Mouse (Mus musculus): ENCODE measurements around the gene Kdm6a. TPM values are rescaled to one million over a fixed set of nuclear protein-coding genes. Genes with fewer than 3 reads are reported as not detected.

Kdm6a gene
- polyA plus RNA-seq, 1 experiment = 39.8 TPM

DNA sequence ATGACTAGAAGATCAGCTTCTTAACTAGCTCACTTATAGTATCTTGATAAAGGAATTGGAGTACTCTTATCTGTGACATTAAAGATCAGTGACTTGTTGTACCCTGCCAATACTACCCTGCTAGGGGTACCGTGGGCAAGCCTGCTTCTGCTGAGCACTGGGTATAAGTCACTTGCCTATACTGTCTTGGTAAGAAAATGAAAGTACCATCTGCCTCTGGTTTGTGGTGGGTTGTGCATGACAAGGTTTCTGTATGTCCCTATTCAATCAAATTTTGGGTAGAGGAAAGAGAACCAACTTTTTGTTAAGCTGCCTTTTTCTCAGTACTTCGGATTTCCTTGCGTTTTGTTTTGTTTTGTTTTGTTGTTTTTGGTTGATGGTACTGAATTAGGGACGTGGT is 15.4 kb downstream of the Kdm6a start:
- TF ChIP-seq CTCF (IDR thresholded peaks at IDR 0.05; ENCODE audit: borderline replicate concordance, extremely low read depth, insufficient read depth, insufficient read length) (no peak), POLR2A (IDR thresholded peaks at IDR 0.05; ENCODE audit: borderline replicate concordance, extremely low read depth, insufficient read depth, insufficient read length, poor library complexity, severe bottlenecking) (no peak)
- DNase-seq (ENCODE audit: low read depth) = no peak

DNA sequence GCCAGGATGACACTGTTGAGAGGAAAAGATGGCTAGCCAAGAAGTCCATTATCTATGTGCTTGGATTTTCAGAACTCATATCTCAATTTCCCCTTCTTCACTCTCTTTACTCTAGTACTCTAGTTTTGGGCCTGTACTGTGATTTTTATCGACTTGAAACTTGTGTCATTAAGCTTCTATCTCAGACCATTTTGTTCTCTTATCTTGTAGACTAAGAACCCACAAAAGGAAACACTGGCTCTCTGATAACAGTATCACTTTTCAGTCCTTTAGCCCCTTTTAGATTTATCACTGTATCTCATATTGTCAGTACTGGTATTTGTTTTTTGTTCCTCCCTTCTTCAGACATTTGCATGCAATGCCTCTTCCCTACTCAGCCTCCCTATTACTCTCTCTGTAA is 17.1 kb downstream of the Kdm6a start:
- TF ChIP-seq CTCF (IDR thresholded peaks at IDR 0.05; ENCODE audit: borderline replicate concordance, extremely low read depth, insufficient read depth, insufficient read length) (no peak), POLR2A (IDR thresholded peaks at IDR 0.05; ENCODE audit: borderline replicate concordance, extremely low read depth, insufficient read depth, insufficient read length, poor library complexity, severe bottlenecking) (no peak)
- DNase-seq (ENCODE audit: low read depth) = no peak

GRCm38 (mm10) chrX:18187203-18187602 is 24.8 kb downstream of the Kdm6a start:
- no peak for TF ChIP-seq CTCF (IDR thresholded peaks at IDR 0.05; ENCODE audit: borderline replicate concordance, extremely low read depth, insufficient read depth, insufficient read length)
- no peak for TF ChIP-seq POLR2A (IDR thresholded peaks at IDR 0.05; ENCODE audit: borderline replicate concordance, extremely low read depth, insufficient read depth, insufficient read length, poor library complexity, severe bottlenecking)
- DNase-seq (ENCODE audit: low read depth) = no peak

GRCm38 (mm10) chrX:18188293-18188692 is 25.9 kb downstream of the Kdm6a start:
- no peak for TF ChIP-seq CTCF (IDR thresholded peaks at IDR 0.05; ENCODE audit: borderline replicate concordance, extremely low read depth, insufficient read depth, insufficient read length)
- no peak for TF ChIP-seq POLR2A (IDR thresholded peaks at IDR 0.05; ENCODE audit: borderline replicate concordance, extremely low read depth, insufficient read depth, insufficient read length, poor library complexity, severe bottlenecking)
- DNase-seq (ENCODE audit: low read depth) = no peak

DNA sequence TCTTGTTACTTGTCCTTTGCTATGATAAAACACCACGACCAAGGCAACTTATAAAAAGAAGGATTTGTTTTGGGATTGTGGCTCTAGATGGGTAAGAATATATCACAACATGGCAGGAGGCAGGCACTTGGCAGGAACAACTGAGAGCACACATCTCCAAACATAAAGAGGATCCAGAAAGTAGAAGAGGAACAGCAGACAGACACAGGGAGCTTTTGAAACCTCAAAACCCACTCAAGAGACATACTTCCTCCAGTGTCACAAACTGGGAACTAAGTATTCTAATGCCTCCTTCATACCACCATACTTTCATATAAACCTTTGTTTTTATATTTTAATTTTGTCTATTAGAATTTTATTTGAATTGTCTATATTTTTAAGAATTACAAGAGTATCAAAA is 77.2 kb downstream of the Kdm6a start:
- no peak for DNase-seq (ENCODE audit: low read depth)
- TF ChIP-seq POLR2A (IDR thresholded peaks at IDR 0.05; ENCODE audit: borderline replicate concordance, extremely low read depth, insufficient read depth, insufficient read length, poor library complexity, severe bottlenecking) (no peak), CTCF (IDR thresholded peaks at IDR 0.05; ENCODE audit: borderline replicate concordance, extremely low read depth, insufficient read depth, insufficient read length) (no peak)

DNA sequence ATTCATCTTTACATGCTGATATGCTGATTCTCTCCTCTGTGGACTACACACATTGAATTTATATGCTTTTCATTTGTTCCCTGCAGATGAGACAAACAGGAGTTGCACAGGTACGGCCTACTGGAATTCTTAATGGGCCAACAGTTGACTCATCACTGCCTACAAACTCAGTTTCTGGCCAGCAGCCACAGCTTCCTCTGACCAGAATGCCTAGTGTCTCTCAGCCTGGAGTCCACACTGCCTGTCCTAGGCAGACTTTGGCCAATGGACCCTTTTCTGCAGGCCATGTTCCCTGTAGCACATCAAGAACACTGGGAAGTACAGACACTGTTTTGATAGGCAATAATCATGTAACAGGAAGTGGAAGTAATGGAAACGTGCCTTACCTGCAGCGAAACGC is 88.2 kb downstream of the Kdm6a start:
- no peak for DNase-seq (ENCODE audit: low read depth)
- TF ChIP-seq POLR2A (IDR thresholded peaks at IDR 0.05; ENCODE audit: borderline replicate concordance, extremely low read depth, insufficient read depth, insufficient read length, poor library complexity, severe bottlenecking) = no peak
- TF ChIP-seq CTCF (IDR thresholded peaks at IDR 0.05; ENCODE audit: borderline replicate concordance, extremely low read depth, insufficient read depth, insufficient read length) = no peak

DNA sequence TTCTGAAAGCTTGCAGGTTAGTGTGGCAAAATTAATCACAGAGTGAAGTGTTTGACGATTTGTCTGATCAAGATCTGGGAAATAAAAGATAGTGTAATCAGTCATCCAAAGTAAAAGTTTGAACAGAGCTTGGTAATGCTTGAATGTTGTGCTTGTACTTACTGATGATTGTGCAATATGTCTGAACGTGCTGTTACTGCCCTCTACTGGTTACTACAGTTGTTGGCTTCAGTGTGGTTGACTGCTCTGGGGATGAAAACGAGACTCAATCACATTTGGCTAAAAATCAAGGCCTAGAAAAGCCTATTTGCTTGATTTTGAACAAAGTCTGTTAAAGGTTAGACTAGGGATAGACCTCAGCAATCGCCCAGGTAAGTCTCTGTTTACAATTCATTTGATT is 92.4 kb downstream of the Kdm6a start:
- DNase-seq (ENCODE audit: low read depth) = peak; percentile 82
- no peak for TF ChIP-seq POLR2A (IDR thresholded peaks at IDR 0.05; ENCODE audit: borderline replicate concordance, extremely low read depth, insufficient read depth, insufficient read length, poor library complexity, severe bottlenecking)
- peak; percentile 69; the same call in 1 of the 2 replicates for TF ChIP-seq CTCF (IDR thresholded peaks at IDR 0.05; ENCODE audit: borderline replicate concordance, extremely low read depth, insufficient read depth, insufficient read length)

DNA sequence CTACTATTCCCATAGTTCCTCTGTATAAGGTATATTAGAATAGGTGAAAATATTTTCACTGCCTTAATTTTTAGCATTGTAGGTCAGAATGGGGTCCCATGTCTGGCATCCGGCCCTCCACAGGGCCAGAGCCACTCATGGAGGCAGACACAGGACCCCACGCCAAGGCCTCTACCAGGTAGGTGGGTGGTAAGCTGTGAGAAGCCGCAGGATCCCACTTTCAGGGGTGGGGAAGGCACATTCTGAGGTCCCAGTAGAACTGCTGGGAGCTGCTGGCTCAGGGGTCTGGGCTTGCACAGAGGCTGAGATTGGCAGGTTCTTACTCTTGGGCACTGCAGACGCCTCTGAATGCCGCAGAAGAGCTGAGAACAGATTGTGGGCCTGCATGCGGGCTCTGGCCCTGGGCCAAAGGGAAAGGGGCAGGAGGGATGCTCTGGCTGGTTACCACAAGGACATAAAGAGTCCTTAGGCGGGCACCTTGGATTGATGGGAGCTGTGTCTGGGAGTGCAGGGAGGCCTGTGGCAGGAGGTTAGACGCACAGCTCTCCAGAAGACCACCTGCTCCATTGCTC is 95.9 kb downstream of the Kdm6a start:
- TF ChIP-seq POLR2A (IDR thresholded peaks at IDR 0.05; ENCODE audit: borderline replicate concordance, extremely low read depth, insufficient read depth, insufficient read length, poor library complexity, severe bottlenecking) = no peak
- TF ChIP-seq CTCF (IDR thresholded peaks at IDR 0.05; ENCODE audit: borderline replicate concordance, extremely low read depth, insufficient read depth, insufficient read length) = no peak
- peak; percentile 33 for DNase-seq (ENCODE audit: low read depth)

DNA sequence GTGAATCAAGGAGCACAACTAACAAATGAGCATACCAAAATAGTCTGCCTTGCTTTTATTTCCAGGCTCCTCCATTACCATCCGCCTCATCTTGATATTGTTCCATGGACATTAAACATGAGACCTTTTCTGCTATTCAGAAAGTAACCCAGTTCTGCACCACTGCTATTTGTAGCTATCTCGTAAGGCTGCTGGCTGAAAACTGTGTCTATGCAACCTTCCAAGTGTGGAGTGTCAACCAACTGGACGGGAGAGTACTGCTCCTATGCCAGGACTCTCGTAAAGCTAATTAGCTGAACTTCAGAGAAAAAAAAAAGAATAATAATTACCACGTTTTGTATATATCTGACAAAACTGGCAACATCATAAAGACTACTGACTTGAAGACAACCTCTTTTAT is 116.2 kb downstream of the Kdm6a start:
- peak; percentile 3 for DNase-seq (ENCODE audit: low read depth)
- TF ChIP-seq CTCF (IDR thresholded peaks at IDR 0.05; ENCODE audit: borderline replicate concordance, extremely low read depth, insufficient read depth, insufficient read length) (no peak), POLR2A (IDR thresholded peaks at IDR 0.05; ENCODE audit: borderline replicate concordance, extremely low read depth, insufficient read depth, insufficient read length, poor library complexity, severe bottlenecking) (no peak)

DNA sequence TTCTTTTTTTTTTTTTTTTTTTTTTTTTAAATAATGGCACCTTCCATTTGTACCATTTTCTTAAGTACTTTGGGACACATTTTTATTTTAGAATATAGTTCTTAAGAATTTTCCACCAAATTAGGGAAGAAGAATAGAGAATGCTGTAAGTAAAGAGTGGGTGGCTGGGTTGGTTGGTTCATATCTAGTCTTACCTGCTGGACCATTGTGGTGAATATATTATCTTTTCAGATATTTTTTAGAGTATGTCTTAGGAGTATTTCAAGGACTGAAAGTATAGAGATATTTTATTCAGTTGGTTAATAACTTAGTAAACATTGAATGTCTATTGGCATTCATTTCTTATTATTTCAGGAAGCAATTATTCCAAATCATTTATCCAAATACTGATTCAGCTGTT is 117.8 kb downstream of the Kdm6a start:
- TF ChIP-seq POLR2A (IDR thresholded peaks at IDR 0.05; ENCODE audit: borderline replicate concordance, extremely low read depth, insufficient read depth, insufficient read length, poor library complexity, severe bottlenecking) (no peak), CTCF (IDR thresholded peaks at IDR 0.05; ENCODE audit: borderline replicate concordance, extremely low read depth, insufficient read depth, insufficient read length) (no peak)
- DNase-seq (ENCODE audit: low read depth) = no peak

Other genes starting within 250 kb of the Kdm6a start
- not detected in 2 replicates for gene Dusp21, start 16.7 kb upstream of the Kdm6a start, polyA plus RNA-seq (2012; rRNA removed)